Mouse (Mus musculus) inflammation-experienced regulatory T-cells, adult 16 weeks (primary cell): ENCODE measurements around the gene Gal3st1. TPM values are rescaled to one million over a fixed set of nuclear protein-coding genes. Genes with fewer than 3 reads are reported as not detected.

Experiments
- polyA plus RNA-seq: library from polyadenylated mRNA; unstranded; fragments of 100-300 nt; shearing (Covaris generic); gene quantifications from one replicate; pipeline ENCODE4 v1.2.1, GENCODE M21; 2017

Gene Gal3st1
- polyA plus RNA-seq, result not detected

DNA sequence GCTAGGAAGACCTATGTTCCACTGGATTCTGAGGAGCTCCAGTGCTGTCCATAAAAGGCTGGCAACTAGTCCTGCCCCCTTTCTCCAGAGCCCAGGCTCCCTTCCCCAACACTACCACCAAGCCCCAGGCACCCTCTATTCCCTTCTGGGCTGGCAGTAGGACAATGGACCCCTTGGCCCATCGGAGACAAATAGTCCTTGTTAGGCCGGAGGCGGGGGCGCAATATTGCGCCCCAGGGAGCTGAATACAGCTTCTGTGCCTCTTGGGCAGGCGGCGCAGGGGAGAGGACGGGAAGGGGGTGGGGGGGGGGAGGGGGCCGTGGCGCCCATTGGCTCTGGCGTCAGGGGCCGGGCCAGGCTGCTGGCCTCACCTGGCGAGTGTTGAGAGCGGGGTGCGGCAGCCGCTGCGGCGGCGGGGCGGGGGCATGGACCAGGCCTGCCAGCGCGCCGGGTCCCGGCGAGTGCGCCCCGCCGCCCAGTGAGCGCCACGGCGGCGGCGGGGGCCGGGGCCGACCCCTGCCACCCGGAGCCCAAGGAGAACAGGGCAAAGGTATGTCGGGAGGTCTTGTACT lies at the start of gene Gal3st1:
Gene Gal3st1, plus strand, starts transcription at position 346 of the 572 bp plus-strand sequence.

DNA sequence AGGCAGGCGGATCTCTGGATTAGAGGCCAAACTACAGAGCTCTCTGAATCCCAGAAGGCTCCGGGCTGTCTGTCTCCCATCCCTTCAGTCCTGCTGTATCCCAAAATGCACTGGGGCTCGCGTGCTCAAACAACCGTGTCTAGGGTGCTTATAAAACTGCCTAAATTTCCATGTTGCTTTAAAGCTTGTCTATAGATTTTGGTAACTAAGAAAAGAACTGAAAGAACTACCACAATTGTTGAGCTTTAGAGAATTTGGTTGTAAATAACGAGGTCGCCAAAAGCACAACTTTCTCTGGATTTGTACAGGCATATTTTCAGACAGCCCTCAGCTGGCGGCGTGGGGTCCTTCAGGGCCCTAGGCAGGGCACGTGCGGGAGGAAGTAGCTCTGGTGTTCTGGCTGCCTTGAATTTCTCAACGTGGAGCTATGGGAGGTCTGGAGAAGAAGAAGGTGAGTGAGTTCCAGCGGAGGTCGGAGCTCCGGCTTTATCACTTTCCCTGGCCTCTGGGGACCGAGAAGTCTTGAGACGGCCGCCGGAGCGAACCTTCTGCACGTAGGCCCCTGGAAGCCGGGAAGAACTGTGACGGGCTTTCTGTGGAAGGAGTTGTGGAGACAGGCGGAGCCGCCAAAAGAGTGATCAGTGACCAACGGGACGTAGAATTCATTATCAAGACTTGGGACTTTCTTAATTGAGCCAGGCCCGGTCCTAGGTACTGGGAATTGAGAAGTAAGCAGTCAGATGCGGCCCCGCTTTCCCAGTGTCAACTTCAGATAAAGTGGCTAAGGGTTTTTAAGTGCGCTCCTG lies 19.6 kb upstream of the Gal3st1 start, which contains the start of gene Pes1:
Gene Pes1, plus strand, starts transcription at position 366 of the 806 bp plus-strand sequence.

DNA sequence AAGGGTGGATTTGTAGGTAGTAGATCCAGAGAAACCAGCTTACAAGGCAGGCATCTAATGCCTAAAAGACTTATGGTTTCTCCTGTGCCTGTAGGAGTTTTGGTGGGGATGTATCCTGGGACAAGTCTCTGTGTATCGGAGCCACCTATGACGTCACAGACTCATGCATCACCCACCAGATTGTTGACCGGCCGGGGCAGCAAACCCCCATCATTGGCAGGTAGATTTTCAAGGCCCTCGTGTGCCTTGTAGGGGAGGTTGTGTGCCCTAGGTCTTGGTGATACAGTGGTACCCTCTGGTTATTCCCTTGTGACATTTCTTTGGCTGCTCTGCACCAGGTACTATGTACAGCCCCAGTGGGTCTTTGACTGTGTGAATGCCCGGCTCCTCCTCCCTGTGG lies 6.8 kb upstream of the Gal3st1 start, which contains the start of gene 4930556J24Rik:
Gene 4930556J24Rik, minus strand, starts transcription at position 101 of the 400 bp plus-strand sequence.

DNA sequence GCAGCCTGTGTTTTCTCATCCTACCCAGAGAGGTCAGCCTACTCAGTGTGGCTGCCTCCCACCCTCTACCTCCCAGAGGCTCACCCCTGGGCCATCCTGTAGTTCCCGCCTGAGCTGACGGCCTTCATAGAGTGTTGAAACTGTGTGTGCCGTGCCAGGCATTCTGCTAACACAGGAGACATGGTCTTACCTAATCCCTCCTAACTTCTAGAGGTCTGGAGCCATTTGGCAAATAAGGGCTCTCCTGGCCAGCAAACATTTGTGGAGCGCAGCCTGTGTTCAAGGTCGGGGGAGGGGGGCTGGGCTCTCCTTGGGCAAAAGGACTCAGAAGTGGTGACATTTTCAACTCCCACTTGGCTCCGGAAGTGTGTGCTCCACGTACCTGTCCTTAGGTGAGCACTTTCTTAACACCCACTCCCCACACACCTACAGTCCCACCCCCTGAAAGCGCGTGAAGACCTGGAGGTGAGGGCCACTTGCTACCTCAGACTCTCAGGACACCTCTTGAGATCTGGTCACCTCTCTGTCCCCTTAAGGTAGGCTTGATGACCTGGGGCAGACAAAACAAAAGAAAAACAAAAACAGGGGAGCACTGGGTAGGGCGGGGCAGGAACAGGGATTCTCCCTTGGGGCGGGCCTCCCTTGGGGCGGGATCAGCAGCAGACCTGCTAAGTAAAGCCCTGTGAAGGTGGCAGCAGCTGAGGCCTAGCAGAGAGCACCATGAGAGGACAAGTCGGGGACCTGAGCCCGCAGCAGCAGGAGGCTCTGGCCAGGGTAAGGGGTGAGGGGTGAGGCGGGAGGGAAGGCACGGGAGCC lies 47.9 kb downstream of the Gal3st1 start, which contains the start of gene Sec14l4:
Gene Sec14l4, plus strand, starts transcription at position 337 of the 816 bp plus-strand sequence.

Other genes starting within 250 kb of the Gal3st1 start
- gene Osbp2, start 119.7 kb upstream of the Gal3st1 start, polyA plus RNA-seq, result not detected
- gene 4921536K21Rik, start 88.5 kb upstream of the Gal3st1 start, polyA plus RNA-seq, result not detected
- 0.22 TPM for gene Dusp18, start 88.4 kb upstream of the Gal3st1 start, polyA plus RNA-seq
- 5.6 TPM for gene Slc35e4, start 69.0 kb upstream of the Gal3st1 start, polyA plus RNA-seq
- gene Tcn2, start 51.5 kb upstream of the Gal3st1 start, polyA plus RNA-seq, result 50.7 TPM
- 97.6 TPM for gene Pes1, start 19.7 kb upstream of the Gal3st1 start, polyA plus RNA-seq
- 0.27 TPM for gene 4930556J24Rik, start 6.9 kb upstream of the Gal3st1 start, polyA plus RNA-seq
- not detected for gene Sec14l4, start 47.8 kb downstream of the Gal3st1 start, polyA plus RNA-seq
- gene Sec14l3, start 81.2 kb downstream of the Gal3st1 start, polyA plus RNA-seq, result not detected
- 3.5 TPM for gene Mtfp1, start 111.8 kb downstream of the Gal3st1 start, polyA plus RNA-seq
- gene Sec14l2, start 139.8 kb downstream of the Gal3st1 start, polyA plus RNA-seq, result 1.2 TPM
- 29.2 TPM for gene Rnf215, start 151.6 kb downstream of the Gal3st1 start, polyA plus RNA-seq
- 8.8 TPM for gene Ccdc157, start 176.7 kb downstream of the Gal3st1 start, polyA plus RNA-seq
- 96.2 TPM for gene Sf3a1, start 176.7 kb downstream of the Gal3st1 start, polyA plus RNA-seq
- gene Tbc1d10a, start 203.2 kb downstream of the Gal3st1 start, polyA plus RNA-seq, result 58.0 TPM
- 51.5 TPM for gene Castor1, start 234.6 kb downstream of the Gal3st1 start, polyA plus RNA-seq